Mouse (Mus musculus): ENCODE data around the gene Ighmbp2. TPM values are rescaled to one million over a fixed set of nuclear protein-coding genes. Genes with fewer than 3 reads are reported as not detected.
"Not testable (repeated sequence)": the region's sequence is repeated elsewhere in the genome, so short reads cannot be mapped to it uniquely, and the experiment has no call there.

Ighmbp2 gene
- polyA plus RNA-seq, 1 experiment from 2014 or later = 13.3 TPM

DNA sequence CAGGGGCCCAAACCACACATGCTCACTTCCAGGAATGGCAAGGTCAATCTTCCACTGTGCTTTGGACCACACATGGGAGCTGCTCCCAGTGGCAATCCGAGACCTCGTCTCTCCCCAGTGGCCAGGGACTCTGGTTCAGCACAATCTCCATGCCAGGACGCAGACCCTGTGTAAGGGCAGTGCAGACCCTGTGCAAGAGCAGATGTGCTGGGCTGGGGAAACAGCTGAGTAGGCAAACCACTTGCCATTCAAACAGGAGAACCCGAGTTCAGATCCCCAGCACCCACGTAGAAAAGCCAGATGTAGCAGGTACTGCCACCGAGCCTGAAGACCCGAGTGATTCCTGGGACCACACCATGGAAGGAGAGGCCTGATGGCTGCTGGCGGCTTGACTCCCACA is 22.8 kb downstream of the Ighmbp2 start:
- no peak overlapping the region for H3K4me3 ChIP-seq
- no peaks in the 10 kb centered on the region for H3K27me3 ChIP-seq (replicated peaks)
- no peak overlapping the region for H3K9ac ChIP-seq
- no peaks in the 10 kb centered on the region for H3K4me1 ChIP-seq
- H3K4me2 ChIP-seq = no peak overlapping the region
- 94% methylated on average over 8 of the region's 8 CpGs for WGBS
- ATAC-seq (replicated peaks) = no peak
- H3K36me3 ChIP-seq (replicated peaks) = peaks cover 35% of the 10 kb centered on the region
- H3K27ac ChIP-seq = no peak overlapping the region
- H3K9me3 ChIP-seq = no peaks in the 10 kb centered on the region

DNA sequence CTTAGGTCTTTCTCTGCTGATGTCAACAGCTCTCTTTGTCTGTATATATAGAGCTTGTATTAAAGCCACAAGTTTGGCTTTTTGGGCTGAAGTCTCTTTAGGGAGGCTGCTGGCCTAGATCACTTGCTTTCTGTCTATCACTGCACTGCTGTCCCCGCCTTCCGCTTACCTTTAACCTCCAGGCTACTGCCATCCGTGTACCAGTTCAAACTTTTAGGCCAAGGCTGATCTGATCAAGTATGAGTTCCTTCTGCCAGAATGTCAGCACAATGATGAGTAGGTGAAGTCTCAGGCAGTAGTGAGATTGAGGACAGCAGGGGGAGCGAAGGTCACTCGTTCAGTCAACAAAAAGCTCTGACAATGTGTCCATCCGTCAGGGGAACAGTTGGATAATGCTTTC is 57.6 kb downstream of the Ighmbp2 start:
- H3K4me1 ChIP-seq; H3K4me3 ChIP-seq; ATAC-seq (replicated peaks); H3K36me3 ChIP-seq (replicated peaks); H3K27me3 ChIP-seq (replicated peaks); H3K9me3 ChIP-seq; H3K4me2 ChIP-seq; H3K27ac ChIP-seq; H3K9ac ChIP-seq: not testable (repeated sequence)
- 82% methylated on average over 5 of the region's 6 CpGs for WGBS

- not testable (repeated sequence) for H3K4me2 ChIP-seq; ATAC-seq (replicated peaks); H3K4me3 ChIP-seq; H3K9me3 ChIP-seq; H3K27ac ChIP-seq; H3K27me3 ChIP-seq (replicated peaks); H3K9ac ChIP-seq; H3K36me3 ChIP-seq (replicated peaks); H3K4me1 ChIP-seq
- WGBS = 75% methylated on average over 1 of the region's 1 CpGs
These were observed 67.9 kb downstream of the Ighmbp2 start for GRCm38 (mm10) chr19:3214937-3215336.

Small RNAs within 50 kb of the gene (microRNA-seq; reads per million reads assigned to microRNA genes)
- not detected for gene Mir6984

Other genes with a start within 250 kb of the Ighmbp2 start
- 94.6 and 103 TPM in 2 replicates for gene Mrpl21, start 116 bp downstream of the Ighmbp2 start, polyA plus RNA-seq (2015; fragmentation: Nextera tagmentation; extraction: Ambion mirVana)
- gene Cpt1a, start 39.3 kb upstream of the Ighmbp2 start, polyA plus RNA-seq (2015; fragmentation: Nextera tagmentation; extraction: Ambion mirVana) = 16.1 TPM in 2 replicates
- gene Tesmin, start 105.8 kb upstream of the Ighmbp2 start, polyA plus RNA-seq (2015; fragmentation: Nextera tagmentation; extraction: Ambion mirVana) = 0.43 and 0.52 TPM in 2 replicates
- 9.8 and 12.5 TPM in 2 replicates for gene Gal, start 131.5 kb upstream of the Ighmbp2 start, polyA plus RNA-seq (2015; fragmentation: Nextera tagmentation; extraction: Ambion mirVana)

All from midbrain, embryonic 15.5 days (tissue).